Mouse (Mus musculus): Measurements from ENCODE around the gene Dock2. TPM values are rescaled to one million over a fixed set of nuclear protein-coding genes. Genes with fewer than 3 reads are reported as not detected.
A peak's percentile ranks its signal among the peaks of the same experiment; 100 is the strongest.

Dock2 gene
- polyA plus RNA-seq, 1 experiment from 2014 or later = 3.9 TPM

GRCm38 (mm10) chr11:34284124-34284808 is 499.4 kb downstream of the Dock2 start:
- ATAC-seq = no peak
- Histone ChIP-seq H3K4me3 (ENCODE audit: low read depth, low read length) (no peak overlapping the region), H3K27ac (ENCODE audit: low read depth) (no peak overlapping the region), H3K4me1 (ENCODE audit: insufficient read depth) (no peaks in the 10 kb centered on the region), H3K9me3 (ENCODE audit: low read length) (no peaks in the 10 kb centered on the region), H3K9ac (replicated peaks) (no peak overlapping the region), H3K36me3 (replicated peaks; ENCODE audit: insufficient read depth, low read length) (no peaks in the 10 kb centered on the region), H3K27me3 (ENCODE audit: insufficient read depth, low read length) (no peaks in the 10 kb centered on the region), H3K4me2 (ENCODE audit: low read depth, low read length) (no peak overlapping the region)
- no peak for DNase-seq
- no peak for TF ChIP-seq CTCF (IDR thresholded peaks at IDR 0.05; ENCODE audit: low read depth)
- TF ChIP-seq EP300 (IDR thresholded peaks at IDR 0.05; ENCODE audit: low read depth) = no peak
- 74% methylated on average over 13 of the region's 13 CpGs for WGBS (ENCODE audit: insufficient replicate concordance)

- WGBS (ENCODE audit: insufficient replicate concordance) = 78% methylated on average over 3 of the region's 3 CpGs
- no peak overlapping the region for H3K4me2 ChIP-seq (ENCODE audit: low read depth, low read length)
- no peaks in the 10 kb centered on the region for H3K4me1 ChIP-seq (ENCODE audit: insufficient read depth)
- no peak for ATAC-seq
- H3K27me3 ChIP-seq (ENCODE audit: insufficient read depth, low read length) = no peaks in the 10 kb centered on the region
- H3K9me3 ChIP-seq (ENCODE audit: low read length) = no peaks in the 10 kb centered on the region
- H3K36me3 ChIP-seq (replicated peaks; ENCODE audit: insufficient read depth, low read length) = no peaks in the 10 kb centered on the region
- DNase-seq = no peak
- H3K4me3 ChIP-seq (ENCODE audit: low read depth, low read length) = no peak overlapping the region
- H3K27ac ChIP-seq (ENCODE audit: low read depth) = no peak overlapping the region
- TF ChIP-seq EP300 (IDR thresholded peaks at IDR 0.05; ENCODE audit: low read depth) = no peak
- no peak for TF ChIP-seq CTCF (IDR thresholded peaks at IDR 0.05; ENCODE audit: low read depth)
- H3K9ac ChIP-seq (replicated peaks) = no peak overlapping the region
These were observed 506.6 kb downstream of the Dock2 start for GRCm38 (mm10) chr11:34277047-34277445.

- Histone ChIP-seq H3K27ac (ENCODE audit: low read depth) (no peak overlapping the region), H3K4me1 (ENCODE audit: insufficient read depth) (no peaks in the 10 kb centered on the region), H3K36me3 (replicated peaks; ENCODE audit: insufficient read depth, low read length) (no peaks in the 10 kb centered on the region), H3K27me3 (ENCODE audit: insufficient read depth, low read length) (no peaks in the 10 kb centered on the region), H3K4me3 (ENCODE audit: low read depth, low read length) (no peak overlapping the region), H3K4me2 (ENCODE audit: low read depth, low read length) (no peak overlapping the region), H3K9ac (replicated peaks) (no peak overlapping the region), H3K9me3 (ENCODE audit: low read length) (no peaks in the 10 kb centered on the region)
- ATAC-seq (no peak), DNase-seq (no peak)
- no peak for TF ChIP-seq EP300 (IDR thresholded peaks at IDR 0.05; ENCODE audit: low read depth)
- no peak for TF ChIP-seq CTCF (IDR thresholded peaks at IDR 0.05; ENCODE audit: low read depth)
- WGBS (ENCODE audit: insufficient replicate concordance) = 78% methylated on average over 14 of the region's 14 CpGs
These were observed 507.2 kb downstream of the Dock2 start for GRCm38 (mm10) chr11:34276363-34277046.

- H3K27ac ChIP-seq (ENCODE audit: low read depth) = no peak overlapping the region
- H3K4me3 ChIP-seq (ENCODE audit: low read depth, low read length) = no peak overlapping the region
- WGBS (ENCODE audit: insufficient replicate concordance) = 49% methylated on average over 2 of the region's 2 CpGs
- H3K4me1 ChIP-seq (ENCODE audit: insufficient read depth) = no peaks in the 10 kb centered on the region
- DNase-seq = peak; percentile 30
- H3K9me3 ChIP-seq (ENCODE audit: low read length) = no peaks in the 10 kb centered on the region
- no peaks in the 10 kb centered on the region for H3K36me3 ChIP-seq (replicated peaks; ENCODE audit: insufficient read depth, low read length)
- H3K4me2 ChIP-seq (ENCODE audit: low read depth, low read length) = no peak overlapping the region
- no peak for ATAC-seq
- TF ChIP-seq CTCF (IDR thresholded peaks at IDR 0.05; ENCODE audit: low read depth) (peak; percentile 50), EP300 (IDR thresholded peaks at IDR 0.05; ENCODE audit: low read depth) (no peak)
- no peaks in the 10 kb centered on the region for H3K27me3 ChIP-seq (ENCODE audit: insufficient read depth, low read length)
- H3K9ac ChIP-seq (replicated peaks) = no peak overlapping the region
These were observed 507.8 kb downstream of the Dock2 start for GRCm38 (mm10) chr11:34275941-34276340.

GRCm38 (mm10) chr11:34272016-34272415 is 511.7 kb downstream of the Dock2 start:
- DNase-seq = no peak
- no peak for ATAC-seq
- 78% methylated on average over 10 of the region's 10 CpGs for WGBS (ENCODE audit: insufficient replicate concordance)
- H3K9me3 ChIP-seq (ENCODE audit: low read length) = no peaks in the 10 kb centered on the region
- no peaks in the 10 kb centered on the region for H3K27me3 ChIP-seq (ENCODE audit: insufficient read depth, low read length)
- no peak for TF ChIP-seq CTCF (IDR thresholded peaks at IDR 0.05; ENCODE audit: low read depth)
- no peak for TF ChIP-seq EP300 (IDR thresholded peaks at IDR 0.05; ENCODE audit: low read depth)
- H3K36me3 ChIP-seq (replicated peaks; ENCODE audit: insufficient read depth, low read length) = no peaks in the 10 kb centered on the region; the same call in 1 of the 2 replicates
- H3K9ac ChIP-seq (replicated peaks) = no peak overlapping the region
- no peaks in the 10 kb centered on the region for H3K4me1 ChIP-seq (ENCODE audit: insufficient read depth)
- no peak overlapping the region for H3K4me3 ChIP-seq (ENCODE audit: low read depth, low read length)
- H3K27ac ChIP-seq (ENCODE audit: low read depth) = no peak overlapping the region
- no peak overlapping the region for H3K4me2 ChIP-seq (ENCODE audit: low read depth, low read length)

GRCm38 (mm10) chr11:34264099-34264498 is 519.6 kb downstream of the Dock2 start:
- TF ChIP-seq EP300 (IDR thresholded peaks at IDR 0.05; ENCODE audit: low read depth) = no peak
- TF ChIP-seq CTCF (IDR thresholded peaks at IDR 0.05; ENCODE audit: low read depth) = no peak
- no peak overlapping the region for H3K4me2 ChIP-seq (ENCODE audit: low read depth, low read length)
- no peak for ATAC-seq
- H3K36me3 ChIP-seq (replicated peaks; ENCODE audit: insufficient read depth, low read length) = no peaks in the 10 kb centered on the region; the same call in 1 of the 2 replicates
- no peaks in the 10 kb centered on the region for H3K4me1 ChIP-seq (ENCODE audit: insufficient read depth)
- no peak overlapping the region for H3K9ac ChIP-seq (replicated peaks)
- H3K27me3 ChIP-seq (ENCODE audit: insufficient read depth, low read length) = no peaks in the 10 kb centered on the region
- no peak overlapping the region for H3K4me3 ChIP-seq (ENCODE audit: low read depth, low read length)
- no peak overlapping the region for H3K27ac ChIP-seq (ENCODE audit: low read depth)
- no peaks in the 10 kb centered on the region for H3K9me3 ChIP-seq (ENCODE audit: low read length)
- DNase-seq = no peak
- 81% methylated on average over 1 of the region's 1 CpGs for WGBS (ENCODE audit: insufficient replicate concordance)

All from liver, postnatal 0 days (tissue).